Mouse (Mus musculus): ENCODE data around the gene Chadl. TPM values are rescaled to one million over a fixed set of nuclear protein-coding genes. Genes with fewer than 3 reads are reported as not detected.
A peak's percentile ranks its signal among the peaks of the same experiment; 100 is the strongest.
"Not testable (repeated sequence)": the region's sequence is repeated elsewhere in the genome, so short reads cannot be mapped to it uniquely, and the experiment has no call there.

Chadl gene
- 1 to 10 TPM; 2.2 to 5.7 (median 3.5) TPM for total RNA-seq (2022)

DNA sequence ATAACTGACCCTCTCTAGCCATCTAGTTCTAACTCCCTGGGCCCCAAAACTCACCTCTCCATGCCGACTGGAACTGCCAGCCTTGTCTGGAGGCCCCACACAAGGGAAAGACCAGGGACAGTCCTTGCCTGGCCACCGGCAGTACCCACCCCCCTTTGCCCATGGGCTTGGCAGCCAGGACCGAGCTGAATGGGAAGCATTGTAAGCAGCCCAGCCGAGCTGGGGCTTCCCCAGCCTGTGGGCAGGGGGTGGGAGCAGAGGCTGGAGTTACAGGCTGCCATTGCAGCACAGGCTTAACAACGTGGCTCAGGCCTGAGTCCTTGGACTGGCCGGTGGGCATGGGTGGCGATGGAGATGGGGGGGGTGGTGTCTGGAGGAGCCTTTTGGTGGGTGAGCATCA, at the start of gene Chadl:
Chadl (minus strand) TSS at position 113 of the 400 bp plus-strand sequence.
- no peak for DNase-seq

DNA sequence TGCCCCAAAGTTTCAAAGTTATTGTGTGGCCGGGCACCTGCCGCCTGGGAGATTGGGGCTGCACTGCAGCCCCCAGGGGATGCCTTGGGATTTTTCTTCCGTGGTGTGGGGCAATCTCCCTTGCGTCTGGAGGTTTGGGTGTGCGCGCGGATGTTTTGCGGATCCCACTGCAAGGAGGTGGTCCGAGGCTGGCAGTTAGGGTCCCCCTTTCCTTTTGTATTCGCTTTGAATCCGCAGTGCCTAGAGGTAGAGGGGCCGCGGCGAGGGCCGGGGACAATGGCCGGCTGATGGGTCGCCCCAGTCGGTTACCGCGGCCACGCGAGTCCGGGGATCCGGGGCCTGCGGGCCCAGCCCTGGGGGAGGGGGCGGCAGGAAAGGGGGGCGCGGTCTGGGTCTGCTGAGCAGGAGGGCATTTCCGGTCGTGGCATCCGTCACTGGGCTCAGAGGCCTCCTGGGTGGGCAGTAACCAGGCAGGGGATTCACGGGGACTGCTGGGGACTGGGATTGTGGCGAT, 48.6 kb upstream of the Chadl start:
- DNase-seq, result peak; percentile 39

DNA sequence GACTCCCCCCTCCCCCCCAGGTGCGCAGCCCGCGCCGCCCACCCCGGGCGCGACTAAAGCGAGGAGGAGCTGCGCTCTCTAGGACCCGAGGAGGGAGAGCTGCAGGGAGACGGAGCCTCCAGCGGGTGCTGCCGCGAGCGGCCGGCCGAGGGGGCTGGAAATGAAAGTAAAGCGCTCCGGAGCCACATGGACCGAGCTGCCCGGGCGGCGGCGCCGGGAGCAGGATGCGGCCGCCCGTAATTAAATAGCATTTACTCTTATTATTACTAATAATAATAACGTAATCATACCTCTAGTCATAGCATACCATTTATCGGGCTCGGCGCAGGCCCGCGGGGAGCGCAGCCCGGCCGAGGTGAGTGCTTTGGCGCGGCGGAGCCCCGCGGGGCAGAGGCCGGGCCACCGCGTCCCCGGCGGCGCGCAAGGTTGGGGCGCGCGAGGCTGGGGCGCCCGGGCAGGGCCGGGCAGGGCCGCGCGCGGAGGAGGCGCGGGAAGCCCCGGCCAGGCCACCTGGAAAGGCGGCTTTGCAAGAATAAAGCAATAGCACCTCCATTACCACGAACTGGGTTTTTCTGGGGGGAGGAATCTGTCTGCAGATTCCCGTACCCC, 48.0 kb upstream of the Chadl start, which contains the start of the genes Zc3h7b and Rangap1:
Zc3h7b (plus strand) TSS at position 66 of the 609 bp plus-strand sequence.
Rangap1 (minus strand) TSS at position 539 of the 609 bp plus-strand sequence.
- DNase-seq, result peak; percentile 61

DNA sequence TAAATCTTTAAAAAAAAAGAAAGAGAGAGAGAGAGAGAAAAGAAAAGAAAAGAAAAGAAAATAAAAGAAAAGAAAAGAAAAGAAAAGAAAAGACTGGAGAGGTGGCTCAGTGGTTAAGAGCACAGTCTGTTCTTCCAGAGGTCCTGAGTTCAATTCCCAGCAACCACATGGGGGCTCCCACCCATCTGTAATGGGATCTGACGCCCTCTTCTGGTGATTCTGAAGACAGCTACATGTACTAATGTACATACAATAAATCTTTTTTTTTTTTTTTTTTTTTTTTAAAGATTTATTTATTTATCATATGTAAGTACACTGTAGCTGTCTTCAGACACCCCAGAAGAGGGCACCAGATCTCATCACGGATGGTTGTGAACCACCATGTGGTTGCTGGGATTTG, 45.3 kb upstream of the Chadl start:
- not testable (repeated sequence) for DNase-seq

DNA sequence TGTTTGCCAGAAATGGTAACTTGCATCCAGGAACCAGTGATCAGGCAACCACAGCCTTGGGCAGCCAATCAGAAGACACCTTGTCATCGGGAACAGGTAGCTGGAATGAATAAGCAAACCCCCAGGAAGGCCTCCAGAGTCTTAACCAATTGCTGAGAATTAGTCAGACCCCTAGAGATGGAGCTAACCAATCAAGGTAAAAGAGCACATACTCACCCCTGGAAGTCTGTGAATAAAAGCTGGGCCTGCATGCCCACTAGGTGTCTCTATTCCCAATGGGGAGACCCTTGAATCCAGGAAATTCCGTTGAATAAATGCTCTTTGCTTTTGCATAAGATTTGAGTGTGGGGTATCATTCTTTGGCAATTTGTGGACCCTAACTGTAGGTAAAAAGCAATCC, 42.8 kb upstream of the Chadl start:
- DNase-seq, result no peak

DNA sequence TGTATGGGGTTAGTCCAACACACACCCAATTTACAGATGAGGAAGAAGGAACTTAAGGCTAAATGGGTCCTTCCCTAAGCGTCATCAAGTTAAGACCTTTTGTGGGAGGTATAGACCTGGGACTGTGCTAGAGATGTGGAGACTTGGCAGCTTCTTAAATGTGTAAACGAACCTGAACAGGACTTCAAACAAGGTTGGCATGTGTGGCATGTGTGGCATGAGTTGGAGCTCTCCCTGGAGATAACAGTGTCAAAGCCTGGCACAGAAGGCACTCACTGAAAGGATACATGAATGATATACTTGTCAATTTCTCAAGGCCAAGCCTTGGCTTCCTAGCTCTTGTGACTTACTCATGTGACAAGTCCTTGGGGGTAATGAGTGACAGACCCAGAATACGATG, 42.2 kb upstream of the Chadl start:
- no peak for DNase-seq

DNA sequence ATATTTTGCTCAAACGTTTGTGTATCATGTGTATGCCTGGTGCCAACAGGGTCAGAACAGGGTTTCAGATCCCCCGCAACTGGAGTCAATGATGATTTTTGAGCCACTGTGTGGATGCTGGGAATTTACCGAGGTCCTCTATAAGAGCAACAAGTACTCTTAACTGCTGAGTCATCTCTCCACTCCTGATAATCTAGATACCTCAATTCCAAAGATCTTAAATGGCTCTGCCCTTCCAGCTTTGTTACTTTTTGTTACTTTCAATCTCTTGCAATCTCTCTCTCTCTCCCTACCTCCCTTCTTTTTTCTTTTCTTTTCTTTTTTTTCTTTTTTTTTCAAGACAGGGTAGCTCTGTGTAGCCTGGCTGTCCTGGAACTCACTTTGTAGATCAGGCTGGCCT, 38.0 kb upstream of the Chadl start:
- DNase-seq, result no peak

DNA sequence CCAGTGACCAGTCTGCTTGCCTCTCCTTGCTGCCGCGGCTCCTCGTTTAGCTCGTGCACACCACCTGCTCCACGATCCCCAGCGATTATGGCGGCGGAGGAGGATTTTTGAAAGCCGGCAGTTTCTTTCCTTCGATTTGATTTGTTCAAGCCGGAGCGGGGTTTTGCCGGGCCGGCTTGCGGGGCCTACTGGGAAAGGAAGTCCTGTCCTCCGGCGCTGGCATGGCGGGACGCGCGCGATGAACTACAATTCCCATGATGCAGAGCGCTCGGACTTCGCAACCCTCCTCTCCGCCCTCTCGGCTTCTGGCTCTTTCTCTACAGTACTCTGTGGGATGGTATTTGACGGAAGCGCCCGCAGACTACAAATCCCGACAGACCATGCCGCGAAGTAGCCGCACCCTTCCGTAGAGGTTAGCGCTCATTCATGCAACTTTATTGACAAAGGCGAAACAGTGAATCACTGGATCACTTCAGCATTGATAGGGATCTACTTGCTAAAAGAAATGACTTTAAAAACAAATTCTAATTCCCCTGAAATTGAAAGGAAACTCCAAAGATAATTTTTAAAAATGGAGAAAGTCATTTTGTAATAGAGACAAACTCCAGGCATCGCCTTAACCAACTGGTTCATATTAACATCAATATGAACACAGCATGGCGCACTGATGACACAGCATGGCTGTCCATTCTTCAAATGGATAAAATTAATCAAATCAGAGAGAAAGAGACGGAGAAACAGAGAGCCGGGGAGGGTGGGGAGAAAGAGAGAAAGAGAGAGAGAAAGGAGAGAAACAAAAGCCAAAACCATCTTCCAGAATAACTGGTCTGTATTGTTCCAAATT, 32.9 kb upstream of the Chadl start:
- peak; percentile 99 for DNase-seq

DNA sequence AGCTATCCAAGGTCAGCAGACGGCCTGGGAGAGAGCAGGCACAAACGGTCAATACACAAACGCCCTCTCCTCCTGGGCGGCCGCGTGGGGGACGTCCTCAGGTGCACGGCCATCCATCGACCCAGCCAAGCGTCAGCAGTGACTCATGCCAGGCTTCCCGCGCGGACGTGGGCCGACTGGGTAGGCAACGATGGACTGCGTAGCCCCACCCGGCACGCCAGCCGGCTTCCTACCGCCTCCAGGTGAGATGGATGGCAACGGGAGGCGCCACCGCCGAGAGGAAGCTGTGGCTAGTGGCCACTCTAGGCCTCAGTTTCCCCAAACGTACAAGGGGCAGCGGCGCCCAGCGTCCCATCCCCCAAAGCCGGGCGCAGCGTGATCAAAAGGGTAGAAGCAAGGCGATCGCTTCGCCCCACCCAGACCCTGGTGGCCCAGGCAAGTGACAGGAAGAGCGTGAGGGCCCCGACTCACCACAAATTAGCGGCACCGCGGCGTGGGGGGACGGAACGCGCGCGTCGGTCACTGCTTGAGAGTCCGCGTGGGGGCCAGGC, 32.2 kb upstream of the Chadl start:
- DNase-seq, result peak; percentile 36

DNA sequence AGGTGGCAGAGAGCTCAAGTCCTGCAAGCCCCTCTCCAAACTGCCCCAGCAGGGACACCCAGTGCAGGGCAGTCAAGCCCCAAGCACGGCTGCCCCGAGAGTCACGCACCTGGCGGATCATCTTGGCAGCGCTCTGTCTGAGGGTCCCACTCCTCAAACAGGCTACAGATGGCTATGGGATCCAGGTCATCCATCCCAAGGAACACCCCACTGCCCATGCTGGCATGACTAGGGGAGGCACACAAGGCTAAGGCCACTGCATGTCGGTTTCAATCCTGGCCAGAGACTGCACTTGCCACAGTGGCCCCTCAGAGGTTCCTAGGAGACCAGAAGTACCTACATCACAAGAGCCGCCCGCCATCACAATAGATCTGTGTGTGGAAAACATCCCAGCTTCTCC, 28.9 kb upstream of the Chadl start:
- DNase-seq, result no peak

DNA sequence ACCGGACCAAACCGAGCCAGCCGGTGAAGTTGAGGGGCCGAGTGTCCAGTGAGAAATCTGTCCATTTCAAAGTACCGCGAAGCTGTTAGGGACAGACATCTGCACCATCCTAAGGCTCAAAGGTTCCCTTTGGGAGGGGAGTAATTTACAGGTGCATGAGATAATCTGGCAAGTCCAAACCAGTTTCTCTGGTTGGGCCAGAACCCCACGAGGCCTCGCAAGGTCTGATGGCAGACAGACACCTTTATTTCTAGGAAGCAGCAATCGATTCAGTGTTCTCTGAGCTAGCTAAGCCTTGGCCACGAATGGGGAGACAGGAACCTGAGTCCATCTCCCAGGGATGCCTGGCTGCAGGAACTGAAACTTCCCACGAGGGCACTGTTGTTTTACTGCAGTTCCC, 26.6 kb upstream of the Chadl start:
- DNase-seq, result no peak

DNA sequence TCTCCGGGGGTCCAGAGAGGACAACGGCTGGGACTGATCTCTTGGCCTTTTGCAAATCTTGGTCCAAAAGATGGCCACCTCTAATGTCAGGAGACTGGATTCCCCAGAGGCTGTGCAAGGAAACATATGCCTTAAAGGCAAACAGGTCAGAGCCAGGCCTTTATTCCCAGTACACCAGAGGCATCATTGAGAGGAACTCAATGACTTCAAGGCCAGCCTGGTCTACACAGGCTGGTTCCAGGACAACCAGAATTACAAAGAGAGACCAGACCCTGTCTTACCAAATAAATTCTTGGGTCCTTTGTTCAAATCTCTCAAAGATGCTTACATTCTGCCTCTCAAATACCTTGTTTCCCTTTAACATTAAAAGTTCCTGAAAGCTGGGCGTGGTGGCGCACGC, 25.3 kb upstream of the Chadl start:
- DNase-seq, result no peak

DNA sequence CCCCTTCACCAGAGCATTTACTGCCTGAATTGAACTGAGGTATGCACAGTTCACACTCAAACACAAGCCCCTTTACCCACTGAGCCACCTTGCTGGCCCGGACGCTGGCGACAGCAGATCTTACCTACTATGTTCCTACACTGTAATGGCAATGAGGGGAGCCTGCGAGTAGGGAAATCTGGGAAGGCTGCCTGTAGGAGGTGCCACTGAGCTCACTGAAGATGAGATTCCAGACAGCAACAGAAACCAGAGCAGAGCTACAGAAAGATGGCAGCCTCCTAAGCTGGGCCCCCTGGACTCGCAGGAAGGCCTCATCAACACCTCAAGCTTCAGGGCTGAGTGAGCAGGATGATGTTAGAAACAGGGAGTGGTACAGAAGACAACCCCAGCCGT, 22.0 kb upstream of the Chadl start:
- DNase-seq, result no peak

DNA sequence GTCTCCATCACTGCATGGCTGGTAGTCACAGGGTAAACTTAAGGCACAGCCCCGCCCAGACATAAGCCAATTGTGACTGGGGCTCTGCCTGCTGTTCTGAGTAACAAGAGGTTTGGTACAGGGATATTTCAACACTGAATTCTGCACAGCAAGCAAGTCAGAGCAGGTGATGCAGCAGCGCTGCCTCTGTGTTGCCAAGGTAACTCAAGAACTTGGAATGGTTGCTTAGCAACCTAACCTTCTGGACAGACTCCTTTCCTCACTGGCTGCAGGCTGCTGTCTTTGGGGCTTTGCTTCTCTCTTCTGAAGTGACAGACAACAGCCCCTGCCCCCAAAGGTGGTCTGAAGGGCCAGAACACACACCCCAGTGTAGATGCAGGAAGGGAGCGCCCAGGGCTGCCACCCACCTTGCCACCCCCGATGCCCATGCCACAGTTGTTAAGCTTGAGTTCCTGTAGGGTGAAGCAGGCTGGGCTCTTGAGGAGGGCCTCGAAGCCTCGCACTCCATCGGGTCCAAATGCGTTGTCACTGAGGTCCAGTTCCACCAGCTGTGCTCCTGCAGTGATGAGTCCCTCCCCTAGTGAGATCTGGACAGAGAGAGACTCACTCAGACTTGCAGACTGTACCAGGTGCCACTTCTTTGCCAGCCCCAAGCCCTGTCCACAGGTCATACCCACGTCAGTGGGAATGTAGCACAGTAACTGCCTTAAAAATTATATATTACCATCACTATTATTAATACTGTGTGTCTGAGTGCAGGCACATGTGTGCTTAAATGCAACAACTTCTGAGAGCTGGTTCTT, 21.4 kb upstream of the Chadl start:
- DNase-seq, result no peak

DNA sequence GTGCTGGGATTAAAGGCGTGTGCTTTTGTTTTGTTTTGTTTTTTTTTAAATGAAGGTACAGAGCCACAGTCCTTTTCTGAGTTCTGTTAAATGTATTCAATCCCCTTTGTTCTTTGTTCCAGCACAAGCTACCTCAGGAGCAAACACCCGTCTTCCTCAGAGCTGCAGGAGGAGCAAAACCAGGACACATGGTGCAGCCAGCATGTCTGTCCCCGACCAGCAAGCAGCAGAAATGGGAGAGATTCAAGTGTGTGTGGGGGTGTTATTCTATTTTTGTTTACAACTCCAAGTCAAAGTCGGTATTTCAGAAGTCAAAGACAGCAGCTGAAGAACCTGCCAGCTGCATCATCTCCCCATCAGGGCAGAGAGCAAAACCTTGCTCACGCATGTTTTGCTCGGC, 16.7 kb upstream of the Chadl start:
- DNase-seq, result no peak

DNA sequence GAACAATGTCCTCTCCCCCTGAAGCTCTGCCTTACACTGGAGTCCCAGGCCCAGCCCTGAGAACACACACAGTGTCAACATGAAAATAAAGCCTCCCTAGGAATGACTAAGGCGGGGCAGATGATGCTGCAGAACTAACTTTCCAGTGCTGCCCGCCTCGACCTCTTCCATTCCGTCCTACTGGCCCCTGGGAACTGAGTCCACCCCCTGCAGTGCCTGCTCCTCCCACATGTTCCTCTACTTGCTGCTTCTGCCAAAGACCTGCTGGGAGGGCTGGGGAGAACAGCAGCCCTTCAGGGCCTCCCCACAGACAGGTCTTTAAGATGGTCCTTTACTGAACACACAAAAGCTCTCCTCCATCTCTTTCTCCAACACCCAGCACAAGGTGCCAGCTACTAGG, 13.7 kb upstream of the Chadl start:
- no peak for DNase-seq

DNA sequence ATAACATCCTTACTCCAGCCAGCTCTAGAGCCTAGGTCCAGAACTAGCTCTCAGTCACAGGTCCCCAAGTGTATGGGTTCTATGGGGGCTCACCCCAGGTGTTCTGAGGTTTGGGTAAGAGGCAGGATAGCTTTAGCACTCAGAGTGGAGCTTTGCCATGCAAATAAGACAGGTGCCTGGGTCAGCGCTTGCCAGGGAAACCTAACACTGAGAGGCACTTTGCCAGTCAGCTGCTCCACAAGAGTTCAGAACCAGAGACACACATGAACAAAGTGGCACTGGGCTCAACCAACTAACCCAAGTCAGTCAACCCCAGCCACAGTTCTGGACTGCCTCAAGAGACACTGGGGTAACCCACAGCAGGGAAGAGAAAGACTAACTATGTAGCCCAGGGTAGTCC, 12.6 kb upstream of the Chadl start:
- no peak for DNase-seq

DNA sequence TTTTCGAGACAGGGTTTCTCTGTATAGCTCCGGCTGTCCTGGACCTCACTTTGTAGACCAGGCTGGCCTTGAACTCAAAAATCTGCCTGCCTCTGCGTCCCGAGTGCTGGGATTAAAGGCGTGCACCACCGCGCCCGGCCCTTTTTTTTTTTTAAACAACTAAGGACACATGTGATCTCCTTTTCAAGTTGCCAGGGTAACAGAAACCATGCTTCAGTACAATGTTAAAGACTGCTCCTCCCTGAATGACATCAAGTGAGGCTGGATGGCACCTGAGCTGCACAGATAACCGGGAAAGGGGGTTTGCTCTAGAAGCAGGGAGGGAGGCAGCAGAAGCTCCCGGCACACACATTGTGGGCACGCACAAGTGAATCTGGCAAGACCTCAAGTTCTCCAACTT, 11.9 kb upstream of the Chadl start:
- no peak for DNase-seq

DNA sequence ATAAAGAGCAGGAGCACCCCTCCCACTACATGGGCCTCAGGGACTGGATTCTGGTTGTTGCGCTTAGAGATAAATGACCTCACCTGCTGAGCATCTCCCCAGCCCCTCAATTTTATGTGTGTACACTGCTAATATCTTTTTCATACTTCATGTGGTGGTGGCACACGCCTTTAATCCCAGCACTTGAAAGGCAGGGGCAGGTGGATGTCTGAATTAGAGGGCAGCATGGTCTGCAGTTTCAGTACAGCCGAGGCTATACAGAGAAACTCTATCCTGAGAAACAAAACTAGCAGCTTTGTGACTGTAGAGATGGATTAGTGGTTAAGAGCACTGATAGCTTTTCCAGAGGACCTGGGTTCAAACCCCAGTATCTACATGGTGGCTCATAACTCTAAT, 6.0 kb upstream of the Chadl start:
- DNase-seq, result no peak

DNA sequence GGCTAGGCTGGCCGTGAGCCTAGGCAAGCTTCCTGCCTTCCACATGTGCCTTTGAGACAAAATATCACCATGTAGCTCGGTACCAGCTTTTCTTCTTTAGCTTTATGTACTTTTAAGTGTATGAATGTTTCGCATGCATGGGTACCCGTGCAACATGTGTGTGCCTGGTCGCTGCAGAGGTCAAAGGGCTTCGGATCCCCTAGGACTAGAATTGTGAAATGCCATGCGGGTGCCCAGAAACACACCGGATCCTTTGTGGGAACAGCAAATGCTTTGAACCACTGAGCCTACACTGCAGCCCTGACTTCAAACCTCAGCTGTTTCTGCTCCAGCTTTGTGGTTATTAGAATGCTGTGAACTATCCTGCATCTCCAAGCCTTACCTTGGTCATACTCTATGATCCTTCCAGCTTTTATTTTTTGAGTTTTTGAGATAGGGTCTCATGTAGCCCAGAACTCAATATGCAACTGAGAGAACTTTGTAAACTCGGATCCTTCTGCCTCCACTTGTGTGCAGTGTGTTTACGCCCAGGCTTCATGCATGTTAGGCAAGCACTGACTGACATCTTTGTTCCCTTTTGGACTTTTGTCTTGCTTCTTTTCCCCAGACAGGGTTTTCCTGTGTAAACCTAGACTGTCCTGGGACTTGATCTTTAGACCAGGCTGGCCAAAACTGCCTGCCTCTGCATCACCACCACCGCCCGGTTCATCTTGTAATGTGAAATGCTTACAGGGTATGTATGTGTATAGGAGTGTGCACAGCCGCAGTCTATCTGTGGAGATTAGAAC, 5.4 kb upstream of the Chadl start:
- no peak for DNase-seq

DNA sequence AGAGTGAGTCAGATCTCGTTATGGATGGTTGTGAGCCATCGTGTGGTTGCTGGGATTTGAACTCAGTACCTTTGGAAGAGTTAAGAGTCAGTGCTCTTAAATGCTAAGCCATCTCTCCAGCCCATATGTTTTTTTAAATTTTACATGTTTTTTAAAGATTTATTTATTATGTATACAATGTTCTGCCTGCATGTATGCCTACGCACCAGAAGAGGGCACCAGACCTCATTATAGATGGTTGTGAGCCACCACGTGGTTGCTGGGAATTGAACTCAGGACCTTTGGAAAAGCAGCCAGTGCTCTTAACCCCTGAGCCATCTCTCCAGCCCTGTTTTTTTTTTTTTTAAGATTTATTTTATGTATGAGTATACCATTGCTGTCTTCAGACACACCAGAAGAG, 4.3 kb upstream of the Chadl start:
- DNase-seq, result not testable (repeated sequence)

DNA sequence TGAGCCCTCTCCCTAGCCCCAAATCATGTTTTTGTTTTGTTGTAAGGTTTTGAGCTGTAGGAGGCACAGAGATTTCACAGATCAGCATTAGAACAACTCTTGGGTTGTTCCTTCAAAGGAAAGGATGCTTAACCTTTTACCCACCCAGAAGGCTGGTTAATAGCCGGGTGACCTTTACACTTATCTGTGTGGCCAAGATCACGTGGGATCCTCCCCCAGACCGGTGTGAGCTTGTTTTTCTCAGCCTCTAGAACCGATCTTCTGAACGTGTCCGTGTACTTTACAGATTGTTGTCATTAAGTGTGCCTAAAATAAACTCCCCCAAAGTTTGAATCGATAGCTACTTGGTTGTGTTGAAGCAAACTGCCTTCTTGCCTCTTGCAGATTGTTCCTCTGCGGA, 3.5 kb upstream of the Chadl start:
- DNase-seq, result no peak
